Mouse (Mus musculus) retina, postnatal 7 days (tissue): ENCODE results near the gene Net1.
"Not testable (repeated sequence)": the region's sequence is repeated elsewhere in the genome, so short reads cannot be mapped to it uniquely, and the experiment has no call there.

Experiments
- DNase-seq: peaks from one replicate; pipeline ENCODE4 v3.0.0-alpha.2; 2012; ENCODE audit warnings: low read depth, low spot score

Net1 gene

DNA sequence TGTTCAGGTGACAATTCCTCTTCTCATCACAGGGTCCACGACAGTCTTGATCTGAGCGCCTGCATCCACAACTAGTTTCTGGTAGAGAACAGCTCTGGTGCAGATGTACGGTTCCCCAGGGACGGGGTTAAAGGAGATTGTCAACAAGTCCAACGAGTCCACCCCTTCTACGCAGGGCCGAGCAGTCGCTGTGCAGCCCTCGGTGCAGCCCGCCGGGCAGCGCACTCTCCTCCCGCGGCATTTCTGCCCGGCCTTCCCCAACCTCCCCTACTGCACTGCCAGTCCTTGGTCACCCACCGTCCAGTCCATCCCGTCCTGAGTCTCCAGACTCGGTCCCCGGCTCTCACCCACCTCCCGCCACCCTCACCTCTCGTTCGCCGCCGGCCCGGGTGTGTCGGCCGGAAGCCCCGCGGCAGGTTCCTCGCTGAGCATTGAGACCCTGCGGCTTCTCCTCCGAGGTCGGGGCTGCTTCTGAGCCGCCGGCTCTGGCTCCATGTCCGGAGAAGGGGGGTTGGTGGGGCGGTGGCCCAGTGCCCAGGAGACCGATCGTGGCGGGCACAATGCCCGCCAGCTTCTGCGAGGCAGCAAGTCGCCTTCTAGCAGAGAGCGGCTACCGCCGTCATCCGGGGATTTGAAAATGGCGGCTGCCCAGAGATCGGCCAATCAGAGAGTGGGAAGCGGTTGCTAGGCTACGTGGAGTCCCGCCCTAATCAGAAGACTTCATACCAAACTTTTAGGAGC, at the start of gene Net1, which contains the start of gene Tubal3:
Gene Net1, minus strand, starts transcription at position 650 of the 741 bp plus-strand sequence.
Gene Tubal3, plus strand, starts transcription at position 704 of the 741 bp plus-strand sequence.
- peak; percentile 76 for DNase-seq

DNA sequence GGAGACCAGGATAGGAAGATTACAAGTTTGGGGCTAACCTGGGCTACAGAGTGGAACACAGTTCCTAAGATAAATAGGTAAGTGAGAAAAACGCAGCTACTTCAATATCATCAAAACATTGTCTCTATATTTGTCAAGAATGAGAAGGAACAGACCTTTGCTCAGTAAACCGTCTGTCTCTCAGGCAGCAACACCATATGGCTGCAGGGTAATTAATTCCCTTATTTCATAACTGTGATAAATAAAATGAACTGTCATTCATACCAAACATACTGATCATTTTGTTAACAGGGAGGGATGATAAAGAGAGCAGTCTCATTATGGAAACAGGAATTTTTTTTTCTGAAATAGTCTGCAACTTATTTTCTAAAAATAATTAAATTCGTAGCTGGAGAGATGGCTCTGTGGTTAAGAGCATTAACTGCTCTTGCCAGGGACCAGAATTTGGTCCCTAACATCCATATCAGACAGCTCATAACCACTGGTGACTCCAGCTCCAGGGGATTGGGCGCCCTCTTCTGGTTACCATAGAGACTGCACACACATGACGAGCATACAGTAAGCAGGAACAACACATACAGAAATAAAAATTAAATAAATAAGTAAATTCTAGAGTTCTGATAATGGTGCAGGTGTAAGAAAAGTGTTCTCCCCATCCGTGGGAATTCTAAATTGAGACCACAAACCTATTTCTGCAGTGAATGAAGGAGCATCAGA, 33.3 kb upstream of the Net1 start:
- no peak for DNase-seq

DNA sequence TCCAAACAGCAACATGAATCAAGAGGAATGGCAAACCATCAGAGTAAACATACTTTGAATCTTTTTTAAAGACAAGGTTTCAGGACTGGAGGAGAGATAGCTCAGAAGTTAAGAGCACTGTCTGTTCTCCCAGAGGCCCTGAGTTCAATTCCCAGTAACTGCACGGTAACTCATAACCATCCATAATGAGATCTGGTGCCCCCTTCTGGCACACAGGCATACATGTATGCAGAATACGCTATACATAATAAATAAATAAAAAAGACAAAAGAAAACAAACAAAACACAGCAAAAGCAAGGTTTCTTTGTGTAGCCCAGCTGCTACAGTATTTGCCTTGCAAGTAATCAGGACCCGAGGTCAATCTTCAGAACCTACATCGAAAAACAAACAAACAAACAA, 31.5 kb upstream of the Net1 start:
- DNase-seq: no peak

GRCm38 (mm10) chr13:3947267-3947666, 29.2 kb upstream of the Net1 start:
- DNase-seq: no peak

DNA sequence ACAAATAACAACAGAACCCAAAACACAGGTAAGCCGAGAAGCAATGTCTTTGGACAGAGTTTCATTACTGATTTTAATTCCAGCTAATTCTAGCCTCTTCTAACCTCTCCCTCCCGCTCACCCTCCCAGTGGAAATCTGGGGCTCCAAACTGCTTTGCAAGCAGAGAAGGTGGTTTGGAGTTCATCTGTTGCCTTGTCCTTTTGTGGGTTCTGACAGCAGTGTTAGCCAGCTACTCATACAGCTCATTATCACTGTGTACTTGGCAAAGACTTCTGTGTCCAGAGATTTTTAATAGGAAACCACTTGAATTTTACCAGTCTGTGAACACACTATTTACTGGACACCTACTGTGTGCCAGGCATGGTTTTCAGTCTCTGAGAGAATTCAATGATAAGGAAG, 27.2 kb upstream of the Net1 start, which contains the start of gene Ucn3:
Gene Ucn3, minus strand, starts transcription at position 101 of the 400 bp plus-strand sequence.
- no peak for DNase-seq

- no peak for DNase-seq
These were observed 26.7 kb upstream of the Net1 start for GRCm38 (mm10) chr13:3944699-3945098.

DNA sequence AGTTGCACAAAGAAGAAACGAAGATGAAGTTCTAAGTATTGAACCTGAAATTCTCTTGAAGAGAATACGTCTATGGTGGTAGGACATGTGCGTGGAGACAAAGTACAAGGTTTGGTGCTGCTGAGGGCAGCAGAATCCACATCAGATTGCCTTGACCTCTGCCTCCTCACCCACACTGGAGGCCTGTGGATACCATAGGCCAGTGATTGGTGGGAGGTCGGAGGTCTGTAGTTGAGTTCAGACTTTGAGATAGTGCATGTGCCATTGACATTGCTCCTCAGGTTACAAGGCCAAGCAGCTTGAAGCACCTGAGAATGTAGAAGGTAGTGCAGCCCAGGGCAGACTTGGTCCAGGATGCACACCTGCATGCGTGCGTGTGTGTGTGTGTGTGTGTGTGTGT, 8.0 kb upstream of the Net1 start:
- no peak for DNase-seq

DNA sequence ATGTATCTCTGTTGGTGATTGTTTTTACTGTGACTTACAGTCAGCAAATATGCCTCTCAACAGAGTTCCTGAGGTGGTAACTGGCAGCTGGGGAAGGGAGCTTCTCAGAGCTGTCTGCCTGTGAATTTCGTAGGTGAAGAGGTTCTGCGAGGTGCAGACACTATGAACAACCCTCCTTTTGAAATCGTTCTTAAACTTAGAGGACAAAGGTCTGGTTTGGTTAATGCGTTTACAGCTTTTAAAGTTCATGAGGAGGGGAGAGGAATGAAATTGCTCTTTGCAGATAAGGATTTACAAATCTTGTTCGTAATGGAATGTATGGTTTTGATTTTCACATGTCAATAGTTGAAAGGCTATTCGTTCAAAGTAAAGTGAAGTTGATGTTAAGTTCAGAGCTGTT, 7.6 kb upstream of the Net1 start:
- DNase-seq: no peak

GRCm38 (mm10) chr13:3924483-3924882, 6.5 kb upstream of the Net1 start:
- no peak for DNase-seq

- no peak for DNase-seq
These were observed 4.5 kb downstream of the Net1 start for GRCm38 (mm10) chr13:3913504-3913903.

DNA sequence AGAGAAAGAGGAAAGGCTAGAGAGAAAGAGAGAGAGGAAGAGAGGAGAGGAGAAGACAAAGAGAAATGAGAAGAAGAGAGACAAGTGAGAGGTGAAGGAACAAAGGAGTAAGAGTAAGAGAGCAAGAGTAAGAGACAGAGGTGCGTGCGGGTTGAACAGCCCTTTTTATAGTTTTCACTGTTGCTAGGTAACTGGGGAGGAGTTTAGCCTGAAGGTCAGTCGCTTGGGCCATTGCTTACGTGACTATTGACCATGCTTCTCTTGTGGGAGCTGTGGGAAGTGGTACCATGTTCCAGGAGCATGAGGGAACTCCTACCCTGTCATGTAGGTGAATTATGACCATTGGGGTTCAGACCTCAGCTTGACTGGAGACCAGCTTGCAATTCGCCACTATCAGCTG, 7.7 kb downstream of the Net1 start:
- no peak for DNase-seq

GRCm38 (mm10) chr13:3908262-3908661, 9.8 kb downstream of the Net1 start:
- DNase-seq: no peak

- no peak for DNase-seq
These were observed 10.8 kb downstream of the Net1 start for GRCm38 (mm10) chr13:3907151-3907696.

- no peak for DNase-seq
These were observed 18.7 kb downstream of the Net1 start for GRCm38 (mm10) chr13:3899301-3899700.

- not testable (repeated sequence) for DNase-seq
These were observed 19.8 kb downstream of the Net1 start for GRCm38 (mm10) chr13:3898202-3898601.

- DNase-seq: peak; percentile 54
These were observed 21.1 kb downstream of the Net1 start for GRCm38 (mm10) chr13:3896913-3897312.

GRCm38 (mm10) chr13:3896032-3896431, 22.0 kb downstream of the Net1 start:
- DNase-seq: no peak

DNA sequence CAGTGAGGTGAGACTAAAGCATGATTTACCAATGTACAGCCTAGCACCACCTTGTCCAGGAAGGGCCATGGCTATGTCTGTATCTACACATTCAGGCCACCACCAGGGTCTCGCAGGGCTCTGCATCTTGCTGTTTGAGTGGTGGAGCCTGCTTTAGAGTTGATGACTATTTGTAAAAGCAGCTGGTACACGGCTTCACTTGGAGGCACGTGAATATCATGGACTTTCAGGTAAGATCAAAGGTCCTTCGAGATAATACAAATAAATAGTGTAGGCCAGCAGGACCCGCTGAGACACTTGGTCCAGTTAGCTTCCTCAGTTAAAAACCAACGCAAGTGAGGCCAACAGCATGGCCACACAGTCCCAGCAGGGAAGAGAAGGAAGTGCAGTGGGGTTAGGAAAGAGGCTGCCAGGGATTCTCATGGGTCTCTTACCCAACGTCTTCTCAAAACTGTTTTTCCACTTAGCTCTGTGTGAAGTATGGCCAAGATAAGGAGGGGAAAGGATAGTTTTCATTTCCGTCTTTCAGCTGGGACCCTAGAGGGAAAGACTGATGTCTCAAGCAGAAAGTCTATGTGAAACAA, 22.5 kb downstream of the Net1 start:
- no peak for DNase-seq

DNA sequence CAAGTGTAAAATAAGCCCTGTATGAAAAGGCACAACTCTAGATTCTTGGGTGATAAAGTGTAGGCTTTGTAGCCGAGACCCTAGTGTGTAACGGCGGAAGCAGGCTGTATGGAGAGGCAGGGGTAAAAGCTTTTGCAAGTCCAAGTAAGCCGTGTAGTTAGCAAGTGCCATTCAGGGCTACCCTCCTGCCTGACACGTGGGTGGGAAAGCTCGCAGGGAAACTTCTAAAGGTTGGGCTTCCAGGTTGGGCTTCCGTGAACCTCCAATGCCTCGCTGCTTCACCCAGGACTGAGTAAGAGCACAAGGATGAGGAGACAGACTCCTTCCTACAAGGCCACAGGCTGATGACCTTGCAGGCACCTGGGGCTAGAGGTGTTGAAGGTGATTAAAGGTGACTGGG, 23.5 kb downstream of the Net1 start:
- no peak for DNase-seq

DNA sequence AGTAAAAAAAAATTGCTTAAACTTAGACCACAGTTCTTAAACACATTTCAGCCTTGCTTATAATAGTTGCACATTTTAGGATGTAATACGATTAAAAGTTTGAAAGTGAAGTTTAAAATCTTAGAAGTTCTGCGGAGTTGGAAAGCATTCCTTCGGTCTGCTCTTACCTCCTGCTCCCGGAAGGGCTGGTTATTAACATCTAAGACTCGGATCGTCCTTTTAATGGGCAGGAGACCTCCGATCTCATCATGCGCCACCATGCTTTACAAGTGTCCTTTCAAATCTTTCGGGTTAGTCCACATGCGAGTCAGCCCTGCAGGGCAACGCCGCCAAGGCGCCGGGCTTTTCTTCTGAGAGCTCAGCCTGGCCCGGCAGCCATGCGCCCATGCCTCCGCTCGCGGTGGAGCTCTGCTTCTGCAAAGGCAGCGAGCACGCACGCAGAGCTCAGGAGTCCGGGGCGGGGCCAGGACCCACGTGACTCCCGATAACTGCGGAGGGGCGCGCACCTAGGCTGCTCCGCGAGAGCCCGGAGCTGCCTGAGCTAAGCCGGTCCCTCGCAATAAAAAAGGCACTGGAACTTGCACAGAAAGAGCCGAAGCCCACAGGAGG, 24.8 kb downstream of the Net1 start:
- DNase-seq: peak; percentile 58

GRCm38 (mm10) chr13:3892601-3893000, 25.4 kb downstream of the Net1 start:
- DNase-seq: no peak
